Mouse (Mus musculus) heart, postnatal 10 days (tissue): ENCODE measurements at regions not wholly inside any gene's neighbourhood (a gene's known extent, or its start where the extent isn't known, plus 50 kb on each side); places are given as distances from the start of the nearest gene placed in this dataset.

Source experiments
- DNase-seq, 2 experiments: peaks; one replicate each; pipeline ENCODE4 v3.0.0; 2021
- intact Hi-C: fragments of 180-260 bp; cut with DNase I; formaldehyde crosslinking; loops from one replicate; pipeline ENCODE4 v1.15.1; 2025

GRCm38 (mm10) chr17:80798281-80798980, 70.1 kb upstream of the Map4k3 start:
- intact Hi-C loops = no loop called here
- DNase-seq = no peak

- DNase-seq = no peak
- intact Hi-C loops = no loop called here
These were observed 68.5 kb upstream of the Map4k3 start for GRCm38 (mm10) chr17:80796790-80797189.

GRCm38 (mm10) chr17:80796386-80796785, 68.1 kb upstream of the Map4k3 start:
- intact Hi-C loops = no loop called here
- no peak for DNase-seq

- DNase-seq = peak in 1 of 2 experiments; percentile 40
- intact Hi-C loops = no loop called here
These were observed 67.3 kb upstream of the Map4k3 start for GRCm38 (mm10) chr17:80795453-80796105.

GRCm38 (mm10) chr17:80792605-80793004, 64.3 kb upstream of the Map4k3 start:
- DNase-seq = no peak
- intact Hi-C loops = no loop called here

- no peak for DNase-seq
- intact Hi-C loops = no loop called here
These were observed 61.4 kb upstream of the Map4k3 start for GRCm38 (mm10) chr17:80789706-80790105.

GRCm38 (mm10) chr17:80789000-80789399, 60.7 kb upstream of the Map4k3 start:
- DNase-seq = peak; percentile 63 to 70
- intact Hi-C loops = no loop called here

- DNase-seq = no peak
- intact Hi-C loops = no loop called here
These were observed 58.6 kb upstream of the Map4k3 start for GRCm38 (mm10) chr17:80786858-80787257.

GRCm38 (mm10) chr17:80786061-80786851, 58.0 kb upstream of the Map4k3 start:
- intact Hi-C loops = no loop called here
- DNase-seq = peak in 1 of 2 experiments; percentile 47

- intact Hi-C loops = no loop called here
- no peak for DNase-seq
These were observed 57.2 kb upstream of the Map4k3 start for GRCm38 (mm10) chr17:80785476-80785875.

GRCm38 (mm10) chr17:80785049-80785448, 56.8 kb upstream of the Map4k3 start:
- intact Hi-C loops = no loop called here

GRCm38 (mm10) chr17:80782233-80782632, 53.9 kb upstream of the Map4k3 start:
- intact Hi-C loops = no loop called here
- DNase-seq = no peak

More at GRCm38 (mm10) chr17:80785049-80785448, 56.8 kb upstream of the Map4k3 start:
- DNase-seq = no peak

GRCm38 (mm10) chr17:80781621-80782020, 53.3 kb upstream of the Map4k3 start:
- intact Hi-C loops = no loop called here
- DNase-seq = no peak

GRCm38 (mm10) chr17:80780303-80780702, 52.0 kb upstream of the Map4k3 start:
- intact Hi-C loops = no loop called here
- no peak for DNase-seq

- intact Hi-C loops = no loop called here
These were observed 51.5 kb upstream of the Map4k3 start for GRCm38 (mm10) chr17:80779782-80780181.

More at GRCm38 (mm10) chr17:80779782-80780181, 51.5 kb upstream of the Map4k3 start:
- DNase-seq = peak; percentile 77 to 82
